Mouse (Mus musculus) lung, postnatal 0 days (tissue): Measurements from ENCODE around the gene Crabp2.

Source experiments
- CTCF ChIP-seq: IDR thresholded peaks from 2 replicates; pipeline ENCODE4 v1.5.1; 2016; ENCODE audit warnings: antibody characterized with exemption, mild to moderate bottlenecking
- EP300 ChIP-seq: IDR thresholded peaks from 2 replicates; pipeline ENCODE4 v1.6.1; 2016; ENCODE audit warnings: antibody characterized with exemption, mild to moderate bottlenecking, control low read depth

- no peak for TF ChIP-seq CTCF
- no peak for TF ChIP-seq EP300
Observed at GRCm38 (mm10) chr3:87924996-87925395, 23.5 kb upstream of the Crabp2 start.
